Mouse (Mus musculus) cortical plate, adult 2 months (tissue): Measurements from ENCODE around the gene Crct1. TPM values are rescaled to one million over a fixed set of nuclear protein-coding genes. Genes with fewer than 3 reads are reported as not detected.

ENCODE experiments used
- H3K27ac ChIP-seq: fragments of 200-500 bp; 2 replicates; pipeline ENCODE4 v1.5.1; 2012; ENCODE audit warnings: low read length, control low read depth, inconsistent platforms; ENCODE audit not compliant: insufficient read depth
- H3K4me1 ChIP-seq: fragments of 200-500 bp; 2 replicates; pipeline ENCODE4 v1.6.1; 2011; ENCODE audit warnings: low read length; ENCODE audit not compliant: control insufficient read depth, insufficient read depth
- H3K4me3 ChIP-seq: fragments of 200-500 bp; 2 replicates; pipeline ENCODE4 v1.5.1; 2011; ENCODE audit warnings: mild to moderate bottlenecking, low read length, control low read depth; ENCODE audit not compliant: insufficient read depth
- CTCF ChIP-seq: fragments of 200-500 bp; IDR thresholded peaks from 2 replicates; pipeline ENCODE4 v1.5.1; 2011; ENCODE audit warnings: mild to moderate bottlenecking, control low read depth, low read length; ENCODE audit not compliant: insufficient read depth; ENCODE audit errors: extremely low read depth
- POLR2A ChIP-seq: fragments of 200-500 bp; IDR thresholded peaks from 2 replicates; pipeline ENCODE4 v1.6.1; 2011; ENCODE audit warnings: mild to moderate bottlenecking, low read length, control low read depth; ENCODE audit not compliant: insufficient read depth; ENCODE audit errors: extremely low read depth
- polyA plus RNA-seq: library from polyadenylated mRNA; depleted of rRNA; stranded (reverse); fragments of >200 nt; gene quantifications from 2 replicates; pipeline ENCODE4 v1.2.3, GENCODE M21; 2012; rRNA removed

Crct1 gene
- 0.21 and 0.27 TPM in 2 replicates for polyA plus RNA-seq

DNA sequence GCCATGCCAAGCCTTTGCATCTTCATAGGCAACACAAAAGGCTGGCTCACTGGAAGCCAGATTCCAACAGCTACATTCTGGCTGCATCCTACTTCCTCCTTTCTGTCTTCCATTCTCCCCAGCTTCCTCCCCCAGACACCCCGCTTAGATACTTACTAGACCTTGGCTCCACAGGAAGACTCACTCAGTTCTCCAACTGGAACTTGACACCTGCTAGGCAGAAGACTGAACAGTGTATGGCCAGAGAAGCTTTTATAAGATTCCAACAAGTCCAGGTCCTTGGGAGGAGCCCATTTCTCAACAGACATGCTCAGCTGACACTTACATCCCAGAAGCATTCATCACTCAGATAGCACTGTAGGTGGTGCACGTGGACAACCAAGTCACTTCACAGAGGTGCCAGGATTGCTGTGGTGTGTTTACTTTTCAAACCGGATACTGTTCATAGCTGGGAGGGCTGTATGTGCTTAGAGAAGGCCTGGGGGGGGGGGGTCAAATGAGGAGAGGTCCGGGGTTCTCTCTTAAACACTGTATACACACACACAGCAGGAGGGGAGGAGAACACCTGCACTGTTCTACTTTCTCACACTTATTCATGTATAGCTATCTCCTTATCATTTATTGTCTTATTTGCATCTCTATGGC, at the start of gene Crct1:
Gene Crct1 (minus strand): TSS at position 228 of the 645 bp plus-strand sequence.
- Histone ChIP-seq H3K27ac (no peak within 1 kb of the TSS), H3K4me3 (peak within 1 kb of the TSS; percentile 37; the same call in 1 of the 2 replicates), H3K4me1 (no peaks in the 10 kb centered on the region)
- no peak for TF ChIP-seq CTCF
- no peak for TF ChIP-seq POLR2A

DNA sequence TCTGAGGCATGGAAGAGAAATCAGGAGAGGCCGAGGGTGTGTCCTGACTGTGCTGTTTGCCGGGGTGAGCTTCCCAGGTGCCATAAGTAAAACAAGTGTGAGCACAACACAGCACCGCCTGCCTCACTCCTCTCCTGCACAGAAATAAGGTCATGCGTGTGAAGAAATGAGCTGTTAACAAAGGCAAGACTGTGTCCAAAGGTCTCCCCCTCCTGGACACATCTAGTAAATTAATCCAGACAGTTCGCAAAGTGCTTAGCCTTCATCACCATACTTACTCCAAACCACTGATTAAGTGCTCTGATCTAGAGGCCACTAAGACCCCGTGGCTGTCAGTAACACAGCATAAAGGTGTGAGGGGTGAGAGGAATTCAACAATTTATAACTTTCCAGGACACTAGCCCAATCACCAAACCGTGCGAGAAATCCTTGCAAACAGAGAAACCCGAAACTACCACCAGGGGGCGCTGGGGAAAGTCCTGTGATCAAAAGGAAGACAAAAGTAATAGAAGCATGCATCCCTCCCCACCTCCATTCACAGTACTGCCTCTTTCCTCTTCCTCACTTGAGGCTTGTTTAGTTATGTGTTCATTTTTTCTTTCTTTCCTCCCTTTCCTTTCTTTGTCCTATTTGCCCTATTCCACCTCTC, 37.5 kb upstream of the Crct1 start:
- Histone ChIP-seq H3K27ac (no peak overlapping the region), H3K4me3 (no peak overlapping the region), H3K4me1 (no peaks in the 10 kb centered on the region)
- no peak for TF ChIP-seq POLR2A
- TF ChIP-seq CTCF, result no peak

DNA sequence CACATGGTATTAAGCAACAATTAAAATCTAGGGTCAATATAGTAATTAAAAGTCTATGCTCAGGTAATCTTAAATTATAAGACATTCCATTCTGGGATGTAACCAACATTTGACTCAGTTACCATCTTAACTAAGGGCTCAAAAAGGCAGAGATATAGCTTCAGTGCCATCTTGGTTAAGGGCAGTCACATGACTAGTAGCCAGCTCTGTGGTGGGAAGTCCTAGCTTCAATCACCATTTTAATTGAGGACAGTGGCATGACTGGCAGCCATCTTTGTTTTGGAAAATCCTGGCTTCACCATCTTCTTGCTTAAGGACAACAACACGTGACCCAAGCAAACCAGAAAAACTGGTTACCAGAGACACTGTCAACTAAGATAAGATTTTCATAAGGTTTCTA, 34.7 kb upstream of the Crct1 start:
- Histone ChIP-seq H3K4me1 (no peaks in the 10 kb centered on the region), H3K27ac (no peak overlapping the region), H3K4me3 (no peak overlapping the region)
- TF ChIP-seq POLR2A (no peak), CTCF (no peak)

DNA sequence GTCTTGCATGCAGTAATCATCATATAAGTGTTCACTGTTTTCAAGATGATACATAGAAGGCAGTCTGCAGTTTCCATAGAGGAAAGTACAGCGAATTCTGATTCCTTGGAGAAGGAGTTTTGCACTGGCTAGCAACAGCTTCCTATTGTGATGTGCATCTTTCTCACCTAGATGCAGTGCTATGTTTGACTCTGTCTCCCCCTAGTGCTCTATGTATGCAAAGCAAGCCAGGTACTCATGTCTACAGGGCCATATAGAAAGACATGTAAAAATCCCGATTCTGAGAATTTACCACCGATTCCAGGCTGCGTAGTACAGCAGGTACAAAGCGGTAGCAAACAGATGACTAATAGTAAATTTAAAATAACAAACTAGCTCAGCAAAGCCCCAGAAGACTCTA, 16.0 kb upstream of the Crct1 start:
- no peak overlapping the region for H3K4me3 ChIP-seq
- H3K4me1 ChIP-seq, result no peaks in the 10 kb centered on the region
- peak; percentile 82 for TF ChIP-seq CTCF
- no peak for TF ChIP-seq POLR2A
- H3K27ac ChIP-seq, result no peak overlapping the region

DNA sequence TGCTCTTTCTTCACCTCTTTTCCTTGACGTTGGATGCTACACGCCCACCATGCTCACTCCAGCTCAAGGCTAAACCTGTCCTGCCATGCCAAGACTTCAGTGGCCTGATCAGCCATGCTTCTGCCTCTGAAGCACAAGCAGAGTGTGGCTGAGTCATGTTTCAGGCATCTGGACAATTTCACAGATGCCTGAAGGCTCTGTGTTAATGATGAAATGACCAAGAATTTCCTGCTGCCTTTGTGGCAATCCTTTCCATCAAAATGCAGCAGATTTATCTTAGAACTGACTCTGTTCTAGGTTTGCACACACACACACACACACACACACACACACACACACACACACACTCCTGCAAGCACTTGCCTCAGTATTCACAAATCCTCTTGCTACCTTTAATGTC, 10.0 kb upstream of the Crct1 start:
- no peak overlapping the region for H3K4me3 ChIP-seq
- no peak for TF ChIP-seq CTCF
- TF ChIP-seq POLR2A, result no peak
- no peak overlapping the region for H3K27ac ChIP-seq
- no peaks in the 10 kb centered on the region for H3K4me1 ChIP-seq

DNA sequence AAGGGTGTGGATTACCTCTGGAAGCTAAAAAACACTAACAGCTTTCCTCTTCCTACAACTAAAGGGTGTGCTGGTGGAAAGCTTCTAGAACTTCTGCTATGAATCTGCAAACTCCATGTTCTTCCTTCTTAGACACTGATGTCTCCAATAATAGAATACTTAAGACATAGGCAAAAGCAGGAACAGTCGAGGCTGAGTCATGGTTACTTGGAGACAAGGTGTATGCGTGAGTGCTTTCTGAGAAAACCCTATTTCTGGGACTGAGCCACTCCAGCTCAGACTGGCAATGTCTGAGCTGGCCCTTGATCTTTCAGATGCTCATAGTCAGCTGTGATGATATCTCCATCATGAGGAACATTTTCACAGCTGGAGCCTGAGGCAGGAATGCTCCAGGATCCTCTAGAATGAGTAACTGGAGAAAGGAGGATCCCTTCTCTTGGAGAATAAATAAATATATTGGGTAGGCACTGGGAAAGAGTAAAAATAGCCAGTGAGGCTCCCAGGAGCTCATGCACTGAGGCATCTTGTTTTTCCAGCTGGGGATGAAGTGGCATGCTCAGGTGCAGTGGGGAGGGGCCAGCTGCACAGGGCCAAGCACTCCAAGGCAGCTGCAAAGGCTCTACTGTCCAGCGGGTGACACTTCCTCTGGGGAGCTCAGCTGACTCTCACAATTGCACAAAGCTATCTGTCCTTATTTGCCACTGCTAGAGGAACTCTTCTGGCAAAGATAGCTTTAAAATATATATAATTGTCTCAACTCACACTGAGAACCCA, 8.1 kb upstream of the Crct1 start:
- H3K4me1 ChIP-seq, result no peaks in the 10 kb centered on the region
- TF ChIP-seq CTCF (no peak), POLR2A (no peak)
- H3K27ac ChIP-seq, result 0 out of 2 replicates have a peak overlapping the region, but pooled peaks have one; percentile 65
- H3K4me3 ChIP-seq, result no peak overlapping the region

DNA sequence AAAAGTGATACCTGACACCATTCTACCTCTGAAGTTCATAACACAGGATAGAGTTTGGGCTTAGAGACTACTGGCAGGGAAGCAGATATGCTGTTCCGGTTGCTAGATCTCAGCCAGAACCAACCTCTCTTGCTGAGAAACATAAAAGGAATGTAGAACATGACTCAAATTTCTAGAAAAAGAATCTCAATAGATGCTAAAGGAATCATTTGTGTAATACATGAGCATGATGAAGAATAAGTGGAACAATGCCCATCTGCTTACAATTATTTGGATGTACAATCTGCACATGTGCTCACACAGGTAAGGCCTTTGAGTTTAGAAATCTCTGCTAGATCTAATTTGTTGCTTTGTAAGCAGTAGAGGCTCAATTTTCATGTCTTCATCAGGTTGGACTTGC, 5.7 kb upstream of the Crct1 start:
- H3K27ac ChIP-seq, result no peak overlapping the region
- no peak overlapping the region for H3K4me3 ChIP-seq
- H3K4me1 ChIP-seq, result no peaks in the 10 kb centered on the region
- no peak for TF ChIP-seq CTCF

DNA sequence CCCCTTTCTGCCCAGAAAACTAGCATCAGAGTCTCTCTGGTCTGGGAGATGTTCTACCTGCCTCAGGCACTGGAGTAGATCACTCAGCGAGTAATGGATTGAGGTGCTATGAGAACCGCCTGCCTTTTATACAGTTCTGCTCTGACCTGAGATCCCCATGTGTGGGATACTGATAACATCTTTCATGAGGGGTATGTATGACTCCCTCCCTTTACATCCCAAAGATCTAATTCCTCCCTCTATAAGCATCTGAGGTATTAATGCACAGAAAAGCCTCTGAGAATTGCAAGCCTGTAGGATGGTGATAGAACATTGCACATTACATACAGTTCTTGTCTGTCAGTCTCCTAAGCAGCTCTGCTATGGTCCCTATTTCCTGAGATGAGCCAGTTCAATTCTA, 3.5 kb upstream of the Crct1 start, which contains the start of gene Lce1m:
Gene Lce1m (minus strand): TSS at position 101 of the 400 bp plus-strand sequence.
- Histone ChIP-seq H3K4me1 (no peaks in the 10 kb centered on the region), H3K4me3 (no peak within 1 kb of the TSS), H3K27ac (no peak within 1 kb of the TSS)
- no peak for TF ChIP-seq POLR2A

DNA sequence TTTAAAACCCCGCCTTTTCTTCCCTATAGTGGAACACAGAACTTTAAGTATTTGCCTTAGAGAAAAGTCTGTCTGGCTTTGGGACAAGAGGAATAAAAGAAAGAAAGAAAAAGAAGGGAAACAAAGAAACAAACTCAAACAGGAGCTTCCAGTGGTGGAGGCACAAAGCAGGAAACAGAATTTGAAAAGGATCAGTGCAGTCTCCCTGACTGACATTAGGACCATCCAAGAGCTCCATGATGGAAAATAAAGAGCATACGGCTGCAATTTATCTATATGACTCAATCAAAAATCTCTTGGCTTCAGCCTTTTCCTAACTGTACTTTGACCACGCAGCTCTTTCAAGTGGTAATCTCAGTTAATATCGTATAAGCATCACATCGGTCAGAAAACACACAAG, 616 bp downstream of the Crct1 start:
- no peaks in the 10 kb centered on the region for H3K4me1 ChIP-seq
- no peak for TF ChIP-seq CTCF
- no peak for TF ChIP-seq POLR2A
- H3K4me3 ChIP-seq, result peak overlapping the region; percentile 37; the same call in 1 of the 2 replicates
- no peak overlapping the region for H3K27ac ChIP-seq

DNA sequence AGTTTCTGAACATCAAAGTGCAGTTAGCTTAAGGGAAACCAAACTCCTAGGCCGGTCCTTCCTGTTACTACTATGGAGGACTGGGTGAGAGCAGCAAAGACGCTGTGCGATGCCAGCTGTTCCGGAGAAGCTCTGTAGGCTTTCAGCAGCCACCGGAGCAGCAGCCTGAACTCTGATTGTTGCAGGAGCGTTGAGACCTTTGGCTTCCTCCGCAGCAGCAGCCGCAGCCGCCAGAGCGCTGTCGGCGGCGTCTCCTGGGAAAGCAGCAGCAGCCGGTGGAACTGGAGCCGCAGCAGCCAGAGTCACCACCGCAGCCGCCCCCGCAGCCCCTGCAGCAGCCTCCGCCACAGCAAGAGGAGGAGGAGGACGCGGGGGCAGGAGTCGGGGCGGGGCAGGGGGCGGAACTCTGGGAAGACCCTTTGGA, 1.1 kb downstream of the Crct1 start:
- H3K27ac ChIP-seq, result no peak overlapping the region
- H3K4me1 ChIP-seq, result no peaks in the 10 kb centered on the region
- peak overlapping the region; percentile 37 for H3K4me3 ChIP-seq
- TF ChIP-seq CTCF (no peak), POLR2A (no peak)
